Mouse (Mus musculus): ENCODE data around the gene Phldb3.

GRCm38 (mm10) chr7:24572455-24572854 lies 38.1 kb upstream of the Phldb3 start:
- TF ChIP-seq CTCF (IDR thresholded peaks at IDR 0.05; ENCODE audit: extremely low read depth, insufficient read depth, insufficient read length, insufficient replicate concordance) (peak; percentile 16; the same call in 1 of the 2 replicates), POLR2A (IDR thresholded peaks at IDR 0.05; ENCODE audit: low read depth, low read length) (no peak)
